Mouse (Mus musculus): Measurements from ENCODE around the gene Batf2.

DNA sequence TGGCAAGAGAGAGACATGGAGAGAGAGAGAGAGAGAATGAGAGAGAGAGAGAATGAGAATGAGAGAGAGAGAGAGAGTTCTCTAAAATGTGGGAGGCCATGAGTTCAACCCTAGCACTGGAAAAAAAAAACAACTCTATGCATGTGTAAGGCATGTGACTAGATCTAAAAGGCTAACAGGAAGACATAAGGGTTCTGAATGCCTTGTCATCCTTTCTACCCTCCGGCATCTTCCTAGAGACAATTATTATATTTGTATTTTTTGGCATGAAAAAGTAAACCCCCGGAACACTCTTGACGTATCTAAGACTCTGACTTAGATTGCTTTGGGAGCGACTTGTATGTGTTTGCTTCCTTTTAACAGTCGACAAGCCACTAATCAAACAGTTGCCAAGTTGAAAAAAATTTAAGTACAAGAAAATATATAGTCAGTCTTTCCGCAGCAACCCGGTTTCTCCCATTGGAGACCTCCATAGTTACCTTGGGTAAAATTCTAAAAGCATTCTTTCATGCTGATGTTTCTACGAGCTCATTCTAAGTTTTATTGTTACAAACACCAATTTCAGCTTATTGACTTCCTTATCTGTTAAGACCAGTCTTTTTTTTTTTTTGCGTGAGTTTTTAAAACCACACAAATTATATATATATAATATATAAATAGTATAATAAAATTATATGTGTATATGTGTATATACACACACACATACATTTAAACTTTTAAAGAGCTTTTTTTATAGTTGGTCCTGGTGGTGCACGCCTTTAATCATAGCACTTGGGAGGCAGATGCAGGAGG lies 13.8 kb upstream of the Batf2 start:
- TF ChIP-seq CTCF (IDR thresholded peaks at IDR 0.05; ENCODE audit: control insufficient read depth, insufficient read depth, insufficient read length) (no peak), USF1 (IDR thresholded peaks at IDR 0.05; ENCODE audit: low read depth) (no peak), MAX (IDR thresholded peaks at IDR 0.05) (no peak)

Data from C2C12 (cell line).